Mouse (Mus musculus): ENCODE measurements at regions not wholly inside any gene's neighbourhood (a gene's known extent, or its start where the extent isn't known, plus 50 kb on each side); places are given as distances from the start of the nearest gene placed in this dataset.

GRCm38 (mm10) chr1:79984721-79985120 is 123.7 kb upstream of the Serpine2 start:
- DNase-seq (no peak), ATAC-seq (no peak)
- Histone ChIP-seq H3K27ac (ENCODE audit: low read depth, low read length) (no peak overlapping the region), H3K4me3 (ENCODE audit: low read depth, low read length) (no peak overlapping the region), H3K9me3 (ENCODE audit: low read length) (no peaks in the 10 kb centered on the region), H3K4me2 (ENCODE audit: low read depth) (no peak overlapping the region), H3K9ac (no peak overlapping the region), H3K36me3 (ENCODE audit: insufficient read depth) (no peaks in the 10 kb centered on the region), H3K27me3 (ENCODE audit: insufficient read depth, low read length) (no peaks in the 10 kb centered on the region), H3K4me1 (ENCODE audit: insufficient read depth) (no peaks in the 10 kb centered on the region)
- 84% methylated on average over 3 of the region's 3 CpGs for WGBS
- TF ChIP-seq CTCF (IDR thresholded peaks at IDR 0.05; ENCODE audit: low read depth) = no peak

GRCm38 (mm10) chr1:79982678-79983280 is 121.8 kb upstream of the Serpine2 start:
- Histone ChIP-seq H3K9me3 (ENCODE audit: low read length) (no peaks in the 10 kb centered on the region), H3K4me3 (ENCODE audit: low read depth, low read length) (no peak overlapping the region), H3K4me1 (ENCODE audit: insufficient read depth) (no peaks in the 10 kb centered on the region), H3K27me3 (ENCODE audit: insufficient read depth, low read length) (no peaks in the 10 kb centered on the region), H3K9ac (no peak overlapping the region), H3K4me2 (ENCODE audit: low read depth) (no peak overlapping the region), H3K27ac (ENCODE audit: low read depth, low read length) (no peak overlapping the region), H3K36me3 (ENCODE audit: insufficient read depth) (no peaks in the 10 kb centered on the region)
- DNase-seq (no peak), ATAC-seq (no peak)
- WGBS = 82% methylated on average over 13 of the region's 13 CpGs
- no peak for TF ChIP-seq CTCF (IDR thresholded peaks at IDR 0.05; ENCODE audit: low read depth)

- Histone ChIP-seq H3K4me2 (ENCODE audit: low read depth) (no peak overlapping the region), H3K27ac (ENCODE audit: low read depth, low read length) (no peak overlapping the region), H3K4me3 (ENCODE audit: low read depth, low read length) (no peak overlapping the region), H3K9me3 (ENCODE audit: low read length) (no peaks in the 10 kb centered on the region), H3K36me3 (ENCODE audit: insufficient read depth) (no peaks in the 10 kb centered on the region), H3K27me3 (ENCODE audit: insufficient read depth, low read length) (no peaks in the 10 kb centered on the region), H3K4me1 (ENCODE audit: insufficient read depth) (no peaks in the 10 kb centered on the region), H3K9ac (no peak overlapping the region)
- WGBS = 71% methylated on average over 6 of the region's 6 CpGs
- no peak for TF ChIP-seq CTCF (IDR thresholded peaks at IDR 0.05; ENCODE audit: low read depth)
- no peak for DNase-seq
- no peak for ATAC-seq
Observed at GRCm38 (mm10) chr1:79979863-79980262, 118.9 kb upstream of the Serpine2 start.

- Histone ChIP-seq H3K27me3 (ENCODE audit: insufficient read depth, low read length) (no peaks in the 10 kb centered on the region), H3K27ac (ENCODE audit: low read depth, low read length) (no peak overlapping the region), H3K9ac (no peak overlapping the region), H3K4me2 (ENCODE audit: low read depth) (no peak overlapping the region), H3K4me3 (ENCODE audit: low read depth, low read length) (no peak overlapping the region), H3K9me3 (ENCODE audit: low read length) (no peaks in the 10 kb centered on the region), H3K36me3 (ENCODE audit: insufficient read depth) (no peaks in the 10 kb centered on the region), H3K4me1 (ENCODE audit: insufficient read depth) (no peaks in the 10 kb centered on the region)
- DNase-seq (no peak), ATAC-seq (no peak)
- TF ChIP-seq CTCF (IDR thresholded peaks at IDR 0.05; ENCODE audit: low read depth) = no peak
- WGBS = 81% methylated on average over 5 of the region's 5 CpGs
Observed at GRCm38 (mm10) chr1:79978156-79978555, 117.2 kb upstream of the Serpine2 start.

GRCm38 (mm10) chr1:79956121-79956520 is 95.1 kb upstream of the Serpine2 start:
- Histone ChIP-seq H3K4me2 (ENCODE audit: low read depth) (no peak overlapping the region), H3K9me3 (ENCODE audit: low read length) (no peaks in the 10 kb centered on the region), H3K36me3 (ENCODE audit: insufficient read depth) (no peaks in the 10 kb centered on the region), H3K4me1 (ENCODE audit: insufficient read depth) (no peaks in the 10 kb centered on the region), H3K27ac (ENCODE audit: low read depth, low read length) (no peak overlapping the region), H3K27me3 (ENCODE audit: insufficient read depth, low read length) (no peaks in the 10 kb centered on the region), H3K9ac (no peak overlapping the region), H3K4me3 (ENCODE audit: low read depth, low read length) (no peak overlapping the region)
- TF ChIP-seq CTCF (IDR thresholded peaks at IDR 0.05; ENCODE audit: low read depth) = no peak
- DNase-seq (peak; percentile 82), ATAC-seq (peak; percentile 79)
- 4% methylated on average over 1 of the region's 1 CpGs for WGBS

- no peaks in the 10 kb centered on the region for H3K27me3 ChIP-seq (ENCODE audit: insufficient read depth, low read length)
Observed at GRCm38 (mm10) chr1:79944231-79944630, 83.3 kb upstream of the Serpine2 start.

DNA sequence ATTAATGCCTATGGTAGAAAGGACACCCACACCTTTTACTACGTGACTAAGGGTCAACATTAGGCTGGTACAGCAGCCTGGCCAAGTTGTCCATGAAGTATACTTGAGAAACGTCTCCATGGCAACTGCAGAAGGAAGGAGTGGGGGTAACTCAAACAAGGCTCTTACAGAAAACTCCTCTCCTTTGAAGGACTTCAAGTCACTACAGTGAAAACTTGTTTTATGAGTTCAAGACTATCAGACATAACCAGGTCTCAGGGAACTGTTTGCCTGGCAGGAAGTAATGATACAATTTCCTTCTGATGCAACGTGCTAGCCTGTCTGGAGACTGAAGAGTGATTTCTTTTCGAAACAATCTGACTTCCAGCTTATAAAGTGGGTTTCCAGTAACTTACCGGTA is 71.5 kb upstream of the Serpine2 start:
- Histone ChIP-seq H3K36me3 (ENCODE audit: insufficient read depth) (no peaks in the 10 kb centered on the region), H3K4me2 (ENCODE audit: low read depth) (no peak overlapping the region), H3K27me3 (ENCODE audit: insufficient read depth, low read length) (no peaks in the 10 kb centered on the region), H3K4me3 (ENCODE audit: low read depth, low read length) (no peak overlapping the region), H3K9me3 (ENCODE audit: low read length) (no peaks in the 10 kb centered on the region), H3K27ac (ENCODE audit: low read depth, low read length) (no peak overlapping the region), H3K9ac (no peak overlapping the region), H3K4me1 (ENCODE audit: insufficient read depth) (no peaks in the 10 kb centered on the region)
- TF ChIP-seq CTCF (IDR thresholded peaks at IDR 0.05; ENCODE audit: low read depth) = no peak
- ATAC-seq (no peak), DNase-seq (no peak)
- 75% methylated on average over 5 of the region's 5 CpGs for WGBS

More at GRCm38 (mm10) chr1:79944231-79944630, 83.3 kb upstream of the Serpine2 start:
- Histone ChIP-seq H3K36me3 (ENCODE audit: insufficient read depth) (no peaks in the 10 kb centered on the region), H3K27ac (ENCODE audit: low read depth, low read length) (no peak overlapping the region), H3K4me3 (ENCODE audit: low read depth, low read length) (no peak overlapping the region), H3K4me2 (ENCODE audit: low read depth) (no peak overlapping the region), H3K4me1 (ENCODE audit: insufficient read depth) (no peaks in the 10 kb centered on the region), H3K9me3 (ENCODE audit: low read length) (no peaks in the 10 kb centered on the region; the same call in 1 of the 2 replicates), H3K9ac (no peak overlapping the region)
- ATAC-seq = no peak
- no peak for DNase-seq
- WGBS = 82% methylated on average over 4 of the region's 4 CpGs
- no peak for TF ChIP-seq CTCF (IDR thresholded peaks at IDR 0.05; ENCODE audit: low read depth)
